Mouse (Mus musculus) midbrain, embryonic 14.5 days (tissue): Measurements from ENCODE around the gene Gramd1b. TPM values are rescaled to one million over a fixed set of nuclear protein-coding genes. Genes with fewer than 3 reads are reported as not detected.

Experiments
- ATAC-seq: fragments of 200-750 bp; cut with Nextera tagmentation; 2 replicates; pipeline ENCODE4 v1.8.0; 2017; ENCODE audit warnings: moderate number of reproducible peaks, moderate library complexity; ENCODE audit not compliant: low FRiP score, low TSS enrichment
- DNase-seq: peaks from one replicate; pipeline ENCODE4 v3.0.0-alpha.2; 2015
- H3K27ac ChIP-seq: fragments of 300-500 bp; sonication (generic); replicated peaks from 2 replicates; pipeline ENCODE4 v1.5.1; 2014; ENCODE audit warnings: mild to moderate bottlenecking, low read depth, low read length, moderate library complexity
- H3K27me3 ChIP-seq: fragments of 300-500 bp; sonication (generic); 2 replicates; pipeline ENCODE4 v1.6.1; 2014; ENCODE audit warnings: low read length, control low read depth, mixed read lengths; ENCODE audit not compliant: control insufficient read depth, insufficient read depth
- H3K36me3 ChIP-seq: fragments of 300-500 bp; sonication (generic); 2 replicates; pipeline ENCODE4 v1.6.1; 2014; ENCODE audit warnings: low read length, control low read depth; ENCODE audit not compliant: control insufficient read depth, insufficient read depth
- H3K4me1 ChIP-seq: fragments of 300-500 bp; sonication (generic); 2 replicates; pipeline ENCODE4 v1.6.1; 2014; ENCODE audit warnings: mild to moderate bottlenecking, antibody characterized with exemption, low read length, control low read depth; ENCODE audit not compliant: control insufficient read depth, insufficient read depth
- H3K4me2 ChIP-seq: fragments of 300-500 bp; sonication (generic); 2 replicates; pipeline ENCODE4 v1.6.1; 2014; ENCODE audit warnings: mild to moderate bottlenecking, low read length, moderate library complexity
- H3K4me3 ChIP-seq: fragments of 300-500 bp; sonication (generic); replicated peaks from 2 replicates; pipeline ENCODE4 v1.5.1; 2014; ENCODE audit warnings: low read depth, low read length
- H3K9ac ChIP-seq: fragments of 300-500 bp; sonication (generic); replicated peaks from 2 replicates; pipeline ENCODE4 v1.6.1; 2014; ENCODE audit warnings: mild to moderate bottlenecking, low read length, moderate library complexity
- H3K9me3 ChIP-seq: fragments of 300-500 bp; sonication (generic); 2 replicates; pipeline ENCODE4 v1.6.1; 2016; ENCODE audit warnings: low read length, control low read depth, mixed read lengths; ENCODE audit not compliant: control insufficient read depth
- WGBS: fragments of 180-500 bp; shearing (Covaris S2); extraction: QIAGEN DNeasy Blood & Tissue Kit; methylation state at CpG from one replicate; pipeline ENCODE4 v1.1.7; 2014; 5-methylcytosine and 5-hydroxymethylcytosine counted together
- polyA plus RNA-seq: library from polyadenylated mRNA; unstranded; fragments of >200 nt; fragmentation: Nextera tagmentation; extraction: Ambion mirVana; gene quantifications from 2 replicates; pipeline ENCODE4 v1.2.1, GENCODE M21; 2014

The Gramd1b gene
- polyA plus RNA-seq, 1 experiment from 2014 or later: 11.3 TPM

DNA sequence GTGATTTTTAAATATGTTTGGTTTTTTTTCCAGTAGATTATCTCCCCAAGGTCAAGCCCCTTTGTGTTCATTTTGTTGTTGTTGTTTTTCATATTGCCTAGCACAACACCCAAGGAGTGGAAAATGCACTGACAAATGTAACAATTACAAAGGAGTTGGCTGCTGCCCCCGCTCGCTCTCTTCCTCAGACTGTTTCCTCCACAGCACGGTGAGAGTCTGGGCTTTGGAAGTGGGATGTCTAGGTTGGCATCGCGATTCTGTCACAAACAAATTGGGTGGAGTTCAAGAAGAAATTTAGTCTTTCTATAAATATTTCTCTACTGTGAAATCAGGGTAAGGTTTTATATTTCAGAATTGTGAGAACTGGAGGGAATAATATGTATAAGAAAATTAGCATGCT is 26.6 kb upstream of the Gramd1b start:
- no peak for DNase-seq
- H3K9ac ChIP-seq: no peak overlapping the region
- no peak for ATAC-seq

DNA sequence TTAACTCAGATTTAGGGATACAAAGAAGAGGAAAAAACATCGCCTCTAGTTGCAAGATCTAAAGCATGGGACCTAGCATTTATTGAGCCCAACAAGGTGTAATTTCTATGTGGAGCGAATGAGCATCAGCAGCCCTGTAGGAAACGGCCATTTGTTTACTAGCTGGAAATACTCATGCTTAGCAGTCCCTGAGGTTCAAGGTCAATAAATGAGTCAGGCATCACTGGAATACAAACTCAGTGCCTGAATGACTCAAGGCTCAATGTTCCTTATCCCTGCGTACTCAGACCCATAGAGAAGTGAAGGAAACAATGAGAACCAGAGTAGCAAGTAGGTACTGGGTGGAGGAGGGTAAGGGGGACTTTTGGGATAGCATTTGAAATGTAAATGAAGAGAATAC is 25.2 kb upstream of the Gramd1b start:
- ATAC-seq (no peak), DNase-seq (no peak)
- Histone ChIP-seq H3K36me3 (no peaks in the 10 kb centered on the region), H3K9me3 (no peaks in the 10 kb centered on the region), H3K4me2 (no peak overlapping the region), H3K27me3 (no peaks in the 10 kb centered on the region), H3K4me1 (no peaks in the 10 kb centered on the region), H3K27ac (no peak overlapping the region), H3K9ac (no peak overlapping the region), H3K4me3 (no peak overlapping the region)
- 74% methylated on average over 4 of the region's 4 CpGs for WGBS

More for the DNA sequence above, 26.6 kb upstream of the Gramd1b start:
- H3K36me3 ChIP-seq: no peaks in the 10 kb centered on the region
- H3K4me2 ChIP-seq: no peak overlapping the region
- H3K27ac ChIP-seq: no peak overlapping the region
- H3K4me3 ChIP-seq: no peak overlapping the region
- 90% methylated on average over 5 of the region's 5 CpGs for WGBS
- no peaks in the 10 kb centered on the region for H3K4me1 ChIP-seq
- H3K9me3 ChIP-seq: no peaks in the 10 kb centered on the region
- no peaks in the 10 kb centered on the region for H3K27me3 ChIP-seq

DNA sequence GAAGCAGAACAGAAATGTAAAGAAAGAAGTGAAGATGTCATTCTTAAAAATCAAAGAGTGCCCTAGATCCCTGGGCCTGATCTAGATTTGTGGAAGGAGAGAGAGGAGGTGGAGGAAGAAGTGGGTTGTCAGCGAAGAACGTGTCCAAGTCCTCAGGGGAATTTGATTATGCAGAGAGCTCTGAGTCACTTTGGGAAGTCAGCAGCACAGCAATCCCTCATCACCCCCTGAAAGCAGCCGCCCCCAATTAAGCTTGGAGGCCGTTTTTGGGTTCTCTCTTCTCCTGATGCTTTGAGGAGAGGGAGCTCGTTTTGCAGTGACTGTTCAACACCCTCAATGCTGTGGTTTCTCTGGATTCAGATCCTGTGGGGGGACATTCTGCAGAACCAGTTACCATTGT is 24.1 kb upstream of the Gramd1b start:
- DNase-seq (no peak), ATAC-seq (no peak)
- WGBS: 69% methylated on average over 5 of the region's 5 CpGs
- Histone ChIP-seq H3K4me2 (no peak overlapping the region), H3K27me3 (no peaks in the 10 kb centered on the region), H3K27ac (no peak overlapping the region), H3K9ac (no peak overlapping the region), H3K36me3 (no peaks in the 10 kb centered on the region), H3K9me3 (no peaks in the 10 kb centered on the region), H3K4me3 (no peak overlapping the region), H3K4me1 (no peaks in the 10 kb centered on the region)

DNA sequence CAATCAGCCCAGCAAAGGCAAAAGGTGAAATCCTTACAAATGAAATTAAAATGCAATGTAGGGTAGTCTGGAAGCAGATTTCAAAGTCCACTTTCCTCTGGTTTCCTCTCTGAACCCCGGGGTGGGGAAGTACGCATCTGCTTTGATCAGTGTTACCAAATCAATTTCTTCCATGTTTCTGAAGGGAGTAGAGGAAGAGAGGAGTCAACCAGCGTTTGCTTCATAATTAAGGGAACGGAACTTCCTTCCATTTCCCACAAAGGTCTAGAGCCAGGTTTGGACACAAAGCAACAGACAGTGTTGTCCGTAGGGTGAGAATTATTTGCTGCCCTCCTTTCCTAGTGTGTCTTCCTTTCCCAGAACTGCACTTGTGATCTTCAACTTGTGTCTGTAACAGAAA is 16.7 kb upstream of the Gramd1b start:
- H3K4me1 ChIP-seq: no peaks in the 10 kb centered on the region
- no peak overlapping the region for H3K27ac ChIP-seq
- DNase-seq: no peak
- ATAC-seq: no peak
- H3K27me3 ChIP-seq: no peaks in the 10 kb centered on the region
- H3K9ac ChIP-seq: no peak overlapping the region
- no peak overlapping the region for H3K4me2 ChIP-seq
- H3K36me3 ChIP-seq: no peaks in the 10 kb centered on the region
- H3K4me3 ChIP-seq: no peak overlapping the region
- no peaks in the 10 kb centered on the region for H3K9me3 ChIP-seq
- WGBS: 86% methylated on average over 5 of the region's 5 CpGs

DNA sequence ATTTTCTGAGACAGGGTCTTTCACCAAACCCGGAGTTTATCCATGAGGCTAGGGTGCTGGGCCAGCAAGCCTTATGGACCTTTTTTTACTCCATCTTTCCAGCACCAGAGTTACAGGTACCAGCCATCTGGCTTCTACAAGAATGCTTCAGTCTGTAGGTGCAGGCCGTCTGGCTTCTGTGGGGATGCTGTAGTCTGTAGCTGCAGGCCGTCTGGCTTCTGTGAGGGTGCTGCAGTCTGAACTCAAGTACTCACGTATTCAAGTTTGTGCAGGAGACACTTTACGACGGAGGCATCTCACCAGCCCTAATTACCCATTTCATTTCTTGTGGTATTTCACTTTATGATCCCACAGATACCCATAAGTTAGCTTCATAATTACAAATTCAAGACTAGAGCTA is 14.0 kb upstream of the Gramd1b start:
- no peak for DNase-seq
- H3K9ac ChIP-seq: no peak overlapping the region
- no peak overlapping the region for H3K27ac ChIP-seq
- H3K4me3 ChIP-seq: no peak overlapping the region
- WGBS: 86% methylated on average over 6 of the region's 6 CpGs
- no peaks in the 10 kb centered on the region for H3K9me3 ChIP-seq
- no peaks in the 10 kb centered on the region for H3K27me3 ChIP-seq
- ATAC-seq: no peak
- H3K4me1 ChIP-seq: 0 out of 2 replicates have a peak, but pooled peaks cover 5% of the 10 kb centered on the region
- no peaks in the 10 kb centered on the region for H3K36me3 ChIP-seq
- H3K4me2 ChIP-seq: no peak overlapping the region

DNA sequence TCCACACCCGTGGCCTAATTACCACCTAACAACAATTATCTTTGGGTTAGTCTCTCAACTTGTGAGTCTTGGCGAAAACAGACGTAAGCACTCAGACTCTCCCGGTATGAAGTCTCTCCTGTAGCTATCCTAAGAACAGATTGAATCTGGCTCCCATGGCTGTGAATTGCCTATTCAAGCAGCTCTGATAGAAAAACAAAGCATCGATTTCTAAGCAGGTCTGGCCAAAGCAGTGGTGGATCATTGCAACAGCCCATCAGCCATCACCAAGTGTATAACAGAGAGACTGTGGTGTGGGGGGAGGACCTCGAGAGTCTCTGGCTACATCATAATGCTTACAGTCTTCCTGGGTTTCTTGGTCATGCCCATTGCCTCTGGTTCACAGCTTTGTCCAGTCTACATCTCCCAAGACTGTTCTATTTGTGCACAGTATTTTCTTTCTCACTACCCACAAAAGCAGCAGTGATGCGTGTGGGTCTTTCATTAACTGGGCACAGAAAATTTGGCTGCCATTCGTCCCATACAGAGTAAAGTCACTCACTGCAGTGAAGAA is 8.5 kb upstream of the Gramd1b start:
- 46% methylated on average over 8 of the region's 8 CpGs for WGBS
- Histone ChIP-seq H3K27ac (no peak overlapping the region), H3K9me3 (no peaks in the 10 kb centered on the region), H3K4me2 (no peak overlapping the region), H3K9ac (no peak overlapping the region), H3K36me3 (no peaks in the 10 kb centered on the region), H3K27me3 (no peaks in the 10 kb centered on the region), H3K4me1 (peaks cover 16% of the 10 kb centered on the region), H3K4me3 (no peak overlapping the region)
- DNase-seq (no peak), ATAC-seq (peak; percentile 38)

DNA sequence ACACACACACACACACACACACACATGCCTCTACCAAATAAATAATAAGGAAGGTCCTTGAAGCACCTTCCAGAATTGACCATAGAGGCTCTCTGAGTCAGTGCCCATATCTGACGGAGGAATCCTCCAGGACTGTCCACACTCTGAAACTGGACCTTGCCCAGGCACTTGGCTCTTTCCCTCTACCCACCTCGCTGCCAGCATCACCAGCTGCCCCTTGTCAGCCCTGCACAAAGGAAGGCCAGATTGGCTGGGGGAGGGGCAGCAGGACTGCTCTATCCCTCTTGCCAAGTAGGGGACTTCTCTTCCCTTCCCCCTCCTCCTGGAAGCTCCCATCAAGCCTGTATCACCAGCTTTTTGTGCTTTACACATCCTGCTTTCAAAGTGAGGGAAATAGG is 6.5 kb upstream of the Gramd1b start:
- DNase-seq (peak; percentile 81), ATAC-seq (peak; percentile 87)
- no peak overlapping the region for H3K9ac ChIP-seq
- H3K36me3 ChIP-seq: no peaks in the 10 kb centered on the region
- WGBS: 22% methylated on average over 2 of the region's 2 CpGs
- H3K27me3 ChIP-seq: no peaks in the 10 kb centered on the region
- H3K27ac ChIP-seq: peak overlapping the region; percentile 52; the same call in 1 of the 2 replicates
- no peak overlapping the region for H3K4me3 ChIP-seq
- H3K4me2 ChIP-seq: no peak overlapping the region
- peaks cover 16% of the 10 kb centered on the region for H3K4me1 ChIP-seq
- H3K9me3 ChIP-seq: no peaks in the 10 kb centered on the region

DNA sequence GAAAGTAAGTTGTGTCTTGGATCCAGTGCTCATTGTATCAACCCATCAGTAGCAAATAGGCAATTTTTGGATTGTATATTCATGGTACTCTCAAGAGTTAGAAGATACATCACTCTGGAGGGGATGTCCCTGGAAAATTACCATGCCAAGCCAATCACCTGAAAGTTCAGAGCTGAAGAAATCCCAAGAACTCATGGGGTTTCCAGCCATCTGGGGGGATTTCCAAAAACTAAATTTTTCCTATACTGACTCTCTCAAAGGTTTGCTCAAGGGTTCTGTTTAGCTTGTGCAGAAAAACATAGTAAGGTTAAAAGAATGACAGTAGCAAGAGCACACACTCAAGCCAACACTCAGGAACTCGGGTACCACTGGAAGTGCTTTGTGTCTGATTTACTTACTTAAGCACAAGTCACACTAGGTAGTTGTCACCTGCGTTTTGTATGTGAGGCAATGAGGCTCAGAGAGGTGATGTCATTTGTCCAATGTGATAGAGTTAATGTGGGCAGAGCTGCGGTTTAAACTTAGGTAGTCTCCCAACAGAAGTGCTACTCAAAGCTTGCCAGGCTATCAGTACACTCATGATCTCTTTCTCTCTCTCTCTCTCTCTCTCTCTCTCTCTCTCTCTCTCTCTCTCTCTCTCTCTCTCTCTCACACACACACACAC is 6.0 kb upstream of the Gramd1b start:
- WGBS: 88% methylated on average over 3 of the region's 3 CpGs
- Histone ChIP-seq H3K27ac (peak overlapping the region; percentile 52; the same call in 1 of the 2 replicates), H3K4me2 (no peak overlapping the region), H3K4me1 (peaks cover 16% of the 10 kb centered on the region), H3K36me3 (no peaks in the 10 kb centered on the region), H3K9ac (no peak overlapping the region), H3K27me3 (no peaks in the 10 kb centered on the region), H3K4me3 (no peak overlapping the region), H3K9me3 (no peaks in the 10 kb centered on the region)
- ATAC-seq: no peak
- DNase-seq: no peak

DNA sequence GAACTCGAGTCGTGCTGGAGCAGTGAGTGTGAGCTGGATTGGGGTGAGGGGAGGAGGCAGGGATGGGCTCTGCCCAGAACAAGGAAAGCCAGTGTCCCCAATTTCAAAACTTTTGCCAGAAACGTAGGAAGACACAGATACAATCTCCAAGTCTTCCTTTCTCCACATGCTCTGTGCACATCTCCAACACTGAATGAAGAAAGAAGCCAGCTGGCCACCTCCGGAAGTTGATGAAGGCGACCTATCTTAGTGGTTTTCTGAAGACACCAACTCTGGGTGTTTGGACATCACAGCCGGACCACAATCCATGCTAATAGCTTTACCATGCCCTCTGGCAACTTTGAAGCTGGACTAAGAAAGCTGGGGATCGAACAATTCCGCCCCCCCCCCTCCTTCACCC is 647 bp downstream of the Gramd1b start:
- Histone ChIP-seq H3K4me3 (peak overlapping the region; percentile 52), H3K4me1 (0 out of 2 replicates have a peak, but pooled peaks cover 4% of the 10 kb centered on the region), H3K27me3 (no peaks in the 10 kb centered on the region), H3K9me3 (no peaks in the 10 kb centered on the region), H3K4me2 (peak overlapping the region; percentile 83), H3K27ac (no peak overlapping the region), H3K9ac (peak overlapping the region; percentile 64; the same call in 1 of the 2 replicates), H3K36me3 (no peaks in the 10 kb centered on the region)
- WGBS: 65% methylated on average over 8 of the region's 8 CpGs
- DNase-seq: no peak
- ATAC-seq: no peak
